Mouse (Mus musculus): Measurements from ENCODE around the gene Atp9a. TPM values are rescaled to one million over a fixed set of nuclear protein-coding genes. Genes with fewer than 3 reads are reported as not detected.
"Not testable (repeated sequence)": the region's sequence is repeated elsewhere in the genome, so short reads cannot be mapped to it uniquely, and the experiment has no call there.

Gene Atp9a
- 0.12 and 0.70 TPM in 2 replicates for total RNA-seq (2017)

GRCm38 (mm10) chr2:168742059-168742627 lies at the start of gene Atp9a:
Gene Atp9a, minus strand, starts transcription at chr2:168742409.
- ATAC-seq (ENCODE audit: extremely low read depth, insufficient number of reproducible peaks, low FRiP score, poor library complexity, severe bottlenecking) = no peak

GRCm38 (mm10) chr2:168791115-168791802 lies 49.0 kb upstream of the Atp9a start:
- no peak for ATAC-seq (ENCODE audit: extremely low read depth, insufficient number of reproducible peaks, low FRiP score, poor library complexity, severe bottlenecking)

DNA sequence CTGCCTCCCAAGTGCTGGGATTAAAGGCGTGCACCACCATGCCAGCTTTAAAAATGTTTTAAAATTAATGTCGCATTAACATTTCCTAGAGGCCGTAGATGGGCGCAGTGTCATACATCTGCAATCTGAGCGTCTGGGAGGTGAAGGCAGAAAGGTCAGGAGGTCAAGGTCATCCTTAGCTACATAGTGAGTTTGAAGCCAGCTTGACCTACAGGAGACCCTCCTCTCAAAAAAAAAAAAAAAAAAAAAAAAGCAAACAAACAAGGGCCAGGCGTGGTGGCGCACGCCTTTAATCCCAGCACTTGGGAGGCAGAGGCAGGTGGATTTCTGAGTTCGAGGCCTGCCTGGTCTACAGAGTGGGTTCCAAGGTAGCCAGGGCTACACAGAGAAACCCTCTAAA lies 44.0 kb upstream of the Atp9a start:
- no peak for ATAC-seq (ENCODE audit: extremely low read depth, insufficient number of reproducible peaks, low FRiP score, poor library complexity, severe bottlenecking)

DNA sequence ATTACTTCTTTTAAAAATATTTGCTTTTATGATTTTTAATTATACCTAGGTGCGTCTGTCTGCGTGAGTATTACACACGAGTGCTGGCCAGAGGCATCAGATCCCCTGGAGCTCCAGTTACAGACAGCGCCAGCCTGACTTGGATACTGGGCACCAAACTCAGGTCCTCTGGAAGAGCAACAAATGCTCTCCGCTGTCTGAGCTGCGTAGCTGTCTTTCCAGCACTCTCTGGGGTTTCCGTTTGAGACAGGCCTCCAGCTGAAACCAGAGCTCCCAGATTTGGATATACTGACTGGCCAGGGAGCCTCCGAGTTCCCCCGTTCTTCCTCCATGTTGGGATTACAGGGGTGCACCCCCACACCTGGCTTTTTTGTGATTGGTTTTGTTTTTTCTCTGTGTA lies 38.4 kb upstream of the Atp9a start:
- no peak for ATAC-seq (ENCODE audit: extremely low read depth, insufficient number of reproducible peaks, low FRiP score, poor library complexity, severe bottlenecking)

- no peak for ATAC-seq (ENCODE audit: extremely low read depth, insufficient number of reproducible peaks, low FRiP score, poor library complexity, severe bottlenecking)
Measured at GRCm38 (mm10) chr2:168780024-168780423, 37.8 kb upstream of the Atp9a start.

DNA sequence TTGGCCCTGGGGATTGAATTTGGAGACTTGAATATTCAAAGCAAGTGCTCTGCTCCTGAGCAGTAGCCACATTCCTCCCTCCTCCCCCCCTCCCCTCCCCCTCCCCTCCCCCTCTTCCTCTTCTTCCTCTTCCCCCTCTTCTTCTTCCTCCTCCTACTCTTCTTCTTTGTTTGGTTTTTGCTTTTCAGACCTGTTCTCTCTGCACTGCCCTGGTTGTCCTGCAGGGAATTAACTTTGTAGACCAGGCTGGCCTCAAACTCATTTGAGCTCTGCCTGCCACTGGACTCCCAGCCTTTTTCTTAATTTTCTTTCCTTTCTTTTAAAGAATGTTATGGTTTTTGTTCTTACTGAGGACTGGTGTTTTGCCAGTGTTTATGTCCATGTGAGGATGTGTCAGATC lies 35.3 kb upstream of the Atp9a start:
- ATAC-seq (ENCODE audit: extremely low read depth, insufficient number of reproducible peaks, low FRiP score, poor library complexity, severe bottlenecking) = no peak

DNA sequence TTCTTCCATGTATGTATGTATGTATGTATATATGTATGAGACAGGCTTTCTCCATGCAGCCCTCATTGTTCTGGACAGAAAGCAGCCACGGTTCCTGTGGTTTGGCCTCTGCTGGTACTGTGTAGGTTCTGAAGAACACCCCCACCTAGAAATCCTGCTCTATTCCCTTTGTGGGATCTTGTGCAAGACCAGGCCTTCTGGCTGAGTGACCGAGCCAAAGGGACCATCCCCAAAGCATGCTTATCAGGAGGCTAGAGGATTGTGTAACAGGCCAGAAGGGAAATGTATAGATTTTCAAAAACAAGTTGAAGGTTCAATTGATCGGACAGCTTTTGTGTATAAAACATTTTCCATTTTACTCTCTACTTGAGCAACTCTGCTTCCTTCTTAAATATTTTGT lies 34.0 kb upstream of the Atp9a start:
- ATAC-seq (ENCODE audit: extremely low read depth, insufficient number of reproducible peaks, low FRiP score, poor library complexity, severe bottlenecking) = no peak

DNA sequence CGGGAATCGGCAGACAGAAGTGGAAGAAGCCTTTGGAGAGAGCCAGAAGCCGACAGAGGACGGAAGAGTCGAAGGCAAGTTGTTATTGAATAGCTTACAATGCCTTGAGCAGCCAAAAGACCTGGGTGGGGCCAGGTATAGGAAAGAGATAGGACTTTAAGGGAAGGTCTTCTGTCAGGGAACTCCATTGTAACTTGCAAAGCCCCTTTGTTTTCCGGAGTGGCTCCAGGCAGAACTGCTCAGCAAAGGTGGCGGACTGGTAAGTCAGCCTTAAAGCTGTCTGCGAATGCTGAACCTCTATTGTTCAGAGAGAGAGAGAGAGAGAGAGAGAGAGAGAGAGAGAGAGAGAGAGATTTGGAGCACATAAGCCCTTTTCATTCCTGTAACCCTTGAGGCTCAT lies 27.1 kb upstream of the Atp9a start:
- ATAC-seq (ENCODE audit: extremely low read depth, insufficient number of reproducible peaks, low FRiP score, poor library complexity, severe bottlenecking) = no peak

- no peak for ATAC-seq (ENCODE audit: extremely low read depth, insufficient number of reproducible peaks, low FRiP score, poor library complexity, severe bottlenecking)
Measured at GRCm38 (mm10) chr2:168767582-168767981, 25.4 kb upstream of the Atp9a start, which contains the start of gene Sall4. Gene Sall4, minus strand, starts transcription at chr2:168767943.

DNA sequence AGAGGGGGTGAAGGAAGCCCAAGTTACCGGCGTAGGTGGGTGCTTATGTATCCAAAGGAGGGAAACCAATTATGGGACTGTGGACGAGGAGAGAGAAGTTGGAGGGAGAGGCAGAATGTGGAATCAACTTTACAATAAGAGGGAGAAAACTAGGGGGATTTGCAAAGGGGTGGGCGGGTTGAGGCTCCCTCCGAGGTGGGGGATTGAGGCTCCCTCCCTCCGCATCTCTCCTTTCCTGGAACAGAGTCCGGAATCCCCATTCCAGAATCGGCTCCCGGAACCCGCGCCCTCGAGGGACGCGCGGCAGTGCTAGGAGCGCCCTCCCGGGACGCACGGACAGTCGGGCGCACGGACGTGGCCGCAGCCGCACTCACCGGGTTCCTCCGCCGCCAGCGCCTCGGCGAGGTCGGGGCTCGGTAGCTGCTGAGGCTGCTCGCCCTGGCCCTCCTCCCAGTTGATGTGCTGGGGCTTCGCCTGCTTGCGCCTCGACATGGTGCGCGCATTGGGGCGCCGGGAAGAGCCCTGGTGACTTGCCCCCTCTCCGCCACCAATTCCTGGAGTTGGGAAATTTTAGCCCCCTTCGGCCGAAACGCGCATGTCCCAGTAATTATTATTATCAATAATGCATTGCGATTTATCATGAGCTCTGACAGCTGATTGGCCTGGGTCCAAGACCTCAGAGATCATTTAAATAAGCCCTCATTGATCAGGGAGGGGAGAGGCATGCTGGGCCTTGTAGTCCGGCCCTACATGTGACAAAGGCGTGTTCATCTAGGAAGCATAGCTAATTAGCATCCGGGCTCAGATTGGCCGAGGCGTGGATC lies 24.5 kb upstream of the Atp9a start:
- no peak for ATAC-seq (ENCODE audit: extremely low read depth, insufficient number of reproducible peaks, low FRiP score, poor library complexity, severe bottlenecking)

DNA sequence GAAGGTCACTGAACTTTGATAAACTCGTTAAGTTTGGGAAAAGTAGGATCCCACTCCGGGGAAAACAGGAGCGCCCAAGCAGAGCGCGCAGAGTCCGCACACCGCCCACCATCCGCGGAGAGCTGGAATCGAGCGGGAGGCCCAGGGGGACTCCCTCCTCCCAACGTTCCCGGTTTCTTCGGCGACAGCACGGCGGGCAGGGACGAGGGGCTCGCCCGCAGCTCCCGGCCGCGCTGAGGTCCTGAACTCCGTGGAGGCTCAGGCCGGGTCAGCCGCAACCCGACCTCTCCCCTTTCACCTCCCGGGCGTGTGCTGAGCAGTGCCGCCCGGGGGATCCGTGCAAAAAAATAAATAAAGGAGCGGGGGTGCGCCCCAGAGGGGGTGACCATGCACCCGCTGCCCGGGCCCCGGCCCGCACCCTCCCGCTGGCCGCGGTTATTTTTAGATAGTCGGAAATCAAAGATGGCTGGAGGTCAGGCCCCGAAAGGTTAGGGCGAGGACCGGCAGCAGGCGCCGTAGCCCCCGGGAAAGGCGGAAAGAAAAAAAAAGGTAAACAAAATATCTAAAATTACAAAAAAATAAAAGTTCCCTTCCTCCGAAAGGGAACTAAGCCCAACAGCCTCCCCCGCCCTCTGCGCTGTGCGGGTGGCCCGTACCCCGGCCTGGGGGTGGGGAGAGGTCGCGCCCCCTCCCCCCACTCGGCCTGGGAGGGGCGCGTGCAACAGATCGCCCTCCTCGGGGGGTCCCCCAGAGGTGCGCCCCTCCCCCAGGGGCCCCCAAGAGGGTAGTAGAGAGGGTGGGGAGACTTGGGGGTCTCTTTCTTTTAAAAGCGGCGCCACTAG lies 23.7 kb upstream of the Atp9a start:
- ATAC-seq (ENCODE audit: extremely low read depth, insufficient number of reproducible peaks, low FRiP score, poor library complexity, severe bottlenecking) = no peak

- no peak for ATAC-seq (ENCODE audit: extremely low read depth, insufficient number of reproducible peaks, low FRiP score, poor library complexity, severe bottlenecking)
Measured at GRCm38 (mm10) chr2:168765065-168765681, 23.0 kb upstream of the Atp9a start.

DNA sequence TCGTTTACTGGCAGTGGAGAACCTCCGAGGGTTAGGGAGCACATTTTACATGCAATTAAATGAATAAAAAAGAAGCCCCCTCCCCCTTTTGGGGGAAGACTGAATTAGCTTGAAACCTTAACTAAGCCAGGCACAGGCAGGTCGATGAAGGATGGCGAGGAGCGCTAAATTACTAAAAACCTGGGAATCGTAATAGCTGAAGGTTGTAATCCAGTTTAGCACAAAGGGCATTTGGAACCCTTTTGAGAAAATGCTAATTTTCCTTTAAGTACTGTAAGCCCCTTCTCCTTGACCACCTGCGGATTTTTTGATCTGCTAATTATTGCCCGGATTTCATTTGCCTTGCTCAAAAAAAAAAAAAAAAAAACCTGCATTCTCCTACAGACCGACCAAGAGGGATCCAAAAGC lies 22.3 kb upstream of the Atp9a start:
- no peak for ATAC-seq (ENCODE audit: extremely low read depth, insufficient number of reproducible peaks, low FRiP score, poor library complexity, severe bottlenecking)

DNA sequence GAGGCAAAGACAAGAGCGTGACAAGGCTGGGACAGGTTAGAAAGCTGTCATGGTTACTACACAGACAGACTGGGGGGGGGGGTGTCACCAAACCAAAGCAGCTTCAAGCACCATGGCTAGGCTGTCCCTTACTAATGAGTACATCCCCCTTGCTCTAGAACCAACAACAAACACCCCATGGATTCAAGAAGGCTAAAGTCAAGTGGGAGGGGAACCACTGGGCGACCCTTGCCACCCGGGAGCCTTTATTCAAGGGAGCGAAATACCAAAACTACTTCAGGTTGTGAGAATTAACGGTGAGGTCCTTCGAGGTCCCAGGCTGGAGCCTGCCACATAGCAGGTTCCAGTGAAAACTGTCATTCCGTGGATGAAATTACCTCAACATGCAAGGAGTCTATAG lies 21.6 kb upstream of the Atp9a start:
- ATAC-seq (ENCODE audit: extremely low read depth, insufficient number of reproducible peaks, low FRiP score, poor library complexity, severe bottlenecking) = no peak

GRCm38 (mm10) chr2:168762411-168762815 lies 20.2 kb upstream of the Atp9a start:
- no peak for ATAC-seq (ENCODE audit: extremely low read depth, insufficient number of reproducible peaks, low FRiP score, poor library complexity, severe bottlenecking)

GRCm38 (mm10) chr2:168761954-168762353 lies 19.7 kb upstream of the Atp9a start:
- no peak for ATAC-seq (ENCODE audit: extremely low read depth, insufficient number of reproducible peaks, low FRiP score, poor library complexity, severe bottlenecking)

GRCm38 (mm10) chr2:168761141-168761540 lies 18.9 kb upstream of the Atp9a start:
- ATAC-seq (ENCODE audit: extremely low read depth, insufficient number of reproducible peaks, low FRiP score, poor library complexity, severe bottlenecking) = no peak

- ATAC-seq (ENCODE audit: extremely low read depth, insufficient number of reproducible peaks, low FRiP score, poor library complexity, severe bottlenecking) = not testable (repeated sequence)
Measured at GRCm38 (mm10) chr2:168744406-168744805, 2.2 kb upstream of the Atp9a start.

DNA sequence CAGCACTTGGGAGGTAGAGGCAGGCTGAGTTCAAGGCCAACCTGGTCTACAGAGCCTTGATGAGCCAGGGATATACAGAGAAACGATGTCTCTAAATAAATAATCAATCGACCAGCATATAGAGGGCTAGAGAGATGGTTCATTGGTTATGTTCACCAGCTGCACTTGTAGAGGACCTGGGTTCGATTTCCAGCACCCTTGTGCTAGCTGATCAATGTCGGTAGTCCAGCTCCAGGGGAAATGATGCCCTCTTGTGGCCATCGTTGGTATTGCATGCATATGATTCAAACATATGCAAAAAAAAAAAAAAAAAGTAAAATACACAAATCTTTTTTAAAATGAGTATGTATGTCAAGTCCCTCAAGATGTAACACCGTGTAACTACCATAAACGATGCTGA lies 440 bp upstream of the Atp9a start:
- no peak for ATAC-seq (ENCODE audit: extremely low read depth, insufficient number of reproducible peaks, low FRiP score, poor library complexity, severe bottlenecking)

Data from neutrophil, adult 5-6 weeks (primary cell).